Mouse (Mus musculus): Measurements from ENCODE around the gene Serpina9. TPM values are rescaled to one million over a fixed set of nuclear protein-coding genes. Genes with fewer than 3 reads are reported as not detected.
A peak's percentile ranks its signal among the peaks of the same experiment; 100 is the strongest.

Serpina9 gene
- 0.13 TPM in 1 of 2 replicates, not detected in the other for polyA plus RNA-seq (2012; rRNA removed)

GRCm38 (mm10) chr12:104013620-104014019 is at the start of gene Serpina9:
TSS of gene Serpina9 (minus strand) at chr12:104013755.
- 86% methylated on average over 6 of the region's 6 CpGs for WGBS
- no peaks in the 10 kb centered on the region for H3K36me3 ChIP-seq (ENCODE audit: control insufficient read depth, insufficient read depth, low read length)
- no peak within 1 kb of the TSS for H3K4me3 ChIP-seq (ENCODE audit: low read depth, low read length)
- no peak for TF ChIP-seq POLR2A (IDR thresholded peaks at IDR 0.05; ENCODE audit: low read depth, low read length)
- no peak for TF ChIP-seq CTCF (IDR thresholded peaks at IDR 0.05; ENCODE audit: extremely low read depth, insufficient read length, insufficient replicate concordance, low read depth, low read length)
- H3K27ac ChIP-seq (ENCODE audit: insufficient read depth, low read depth, low read length) = no peak within 1 kb of the TSS
- no peaks in the 10 kb centered on the region for H3K27me3 ChIP-seq (ENCODE audit: control insufficient read depth, insufficient read depth, low read length)
- peaks cover 2% of the 10 kb centered on the region; the same call in 1 of the 2 replicates for H3K4me1 ChIP-seq (ENCODE audit: control insufficient read depth, insufficient read depth, insufficient read length, low read length)

GRCm38 (mm10) chr12:104061862-104062261 is 48.3 kb upstream of the Serpina9 start:
- H3K27ac ChIP-seq (ENCODE audit: insufficient read depth, low read depth, low read length) = no peak overlapping the region
- no peaks in the 10 kb centered on the region for H3K36me3 ChIP-seq (ENCODE audit: control insufficient read depth, insufficient read depth, low read length)
- H3K27me3 ChIP-seq (ENCODE audit: control insufficient read depth, insufficient read depth, low read length) = no peaks in the 10 kb centered on the region
- no peaks in the 10 kb centered on the region for H3K4me1 ChIP-seq (ENCODE audit: control insufficient read depth, insufficient read depth, insufficient read length, low read length)
- no peak overlapping the region for H3K4me3 ChIP-seq (ENCODE audit: low read depth, low read length)
- 43% methylated on average over 2 of the region's 2 CpGs for WGBS
- TF ChIP-seq CTCF (IDR thresholded peaks at IDR 0.05; ENCODE audit: extremely low read depth, insufficient read length, insufficient replicate concordance, low read depth, low read length) (no peak), POLR2A (IDR thresholded peaks at IDR 0.05; ENCODE audit: low read depth, low read length) (no peak)

GRCm38 (mm10) chr12:104060126-104060525 is 46.6 kb upstream of the Serpina9 start:
- H3K27me3 ChIP-seq (ENCODE audit: control insufficient read depth, insufficient read depth, low read length) = no peaks in the 10 kb centered on the region
- no peak for TF ChIP-seq POLR2A (IDR thresholded peaks at IDR 0.05; ENCODE audit: low read depth, low read length)
- no peak for TF ChIP-seq CTCF (IDR thresholded peaks at IDR 0.05; ENCODE audit: extremely low read depth, insufficient read length, insufficient replicate concordance, low read depth, low read length)
- 75% methylated on average over 6 of the region's 6 CpGs for WGBS
- H3K4me1 ChIP-seq (ENCODE audit: control insufficient read depth, insufficient read depth, insufficient read length, low read length) = no peaks in the 10 kb centered on the region
- no peak overlapping the region for H3K4me3 ChIP-seq (ENCODE audit: low read depth, low read length)
- no peak overlapping the region for H3K27ac ChIP-seq (ENCODE audit: insufficient read depth, low read depth, low read length)
- no peaks in the 10 kb centered on the region for H3K36me3 ChIP-seq (ENCODE audit: control insufficient read depth, insufficient read depth, low read length)

- WGBS = 73% methylated on average over 7 of the region's 7 CpGs
- H3K4me3 ChIP-seq (ENCODE audit: low read depth, low read length) = no peak overlapping the region
- no peaks in the 10 kb centered on the region for H3K27me3 ChIP-seq (ENCODE audit: control insufficient read depth, insufficient read depth, low read length)
- H3K27ac ChIP-seq (ENCODE audit: insufficient read depth, low read depth, low read length) = peak overlapping the region; percentile 68
- no peaks in the 10 kb centered on the region for H3K36me3 ChIP-seq (ENCODE audit: control insufficient read depth, insufficient read depth, low read length)
- no peaks in the 10 kb centered on the region for H3K4me1 ChIP-seq (ENCODE audit: control insufficient read depth, insufficient read depth, insufficient read length, low read length)
- TF ChIP-seq POLR2A (IDR thresholded peaks at IDR 0.05; ENCODE audit: low read depth, low read length) = no peak
- no peak for TF ChIP-seq CTCF (IDR thresholded peaks at IDR 0.05; ENCODE audit: extremely low read depth, insufficient read length, insufficient replicate concordance, low read depth, low read length)
Measured at GRCm38 (mm10) chr12:104057531-104057930, 44.0 kb upstream of the Serpina9 start.

GRCm38 (mm10) chr12:104057050-104057449 is 43.5 kb upstream of the Serpina9 start:
- Histone ChIP-seq H3K27me3 (ENCODE audit: control insufficient read depth, insufficient read depth, low read length) (no peaks in the 10 kb centered on the region), H3K4me3 (ENCODE audit: low read depth, low read length) (no peak overlapping the region), H3K36me3 (ENCODE audit: control insufficient read depth, insufficient read depth, low read length) (no peaks in the 10 kb centered on the region), H3K27ac (ENCODE audit: insufficient read depth, low read depth, low read length) (peak overlapping the region; percentile 68), H3K4me1 (ENCODE audit: control insufficient read depth, insufficient read depth, insufficient read length, low read length) (no peaks in the 10 kb centered on the region)
- WGBS = 28% methylated on average over 4 of the region's 4 CpGs
- TF ChIP-seq CTCF (IDR thresholded peaks at IDR 0.05; ENCODE audit: extremely low read depth, insufficient read length, insufficient replicate concordance, low read depth, low read length) (no peak), POLR2A (IDR thresholded peaks at IDR 0.05; ENCODE audit: low read depth, low read length) (no peak)

GRCm38 (mm10) chr12:104055755-104056154 is 42.2 kb upstream of the Serpina9 start:
- Histone ChIP-seq H3K27ac (ENCODE audit: insufficient read depth, low read depth, low read length) (no peak overlapping the region), H3K36me3 (ENCODE audit: control insufficient read depth, insufficient read depth, low read length) (no peaks in the 10 kb centered on the region), H3K4me3 (ENCODE audit: low read depth, low read length) (no peak overlapping the region), H3K4me1 (ENCODE audit: control insufficient read depth, insufficient read depth, insufficient read length, low read length) (no peaks in the 10 kb centered on the region), H3K27me3 (ENCODE audit: control insufficient read depth, insufficient read depth, low read length) (no peaks in the 10 kb centered on the region)
- 66% methylated on average over 8 of the region's 8 CpGs for WGBS
- TF ChIP-seq POLR2A (IDR thresholded peaks at IDR 0.05; ENCODE audit: low read depth, low read length) (no peak), CTCF (IDR thresholded peaks at IDR 0.05; ENCODE audit: extremely low read depth, insufficient read length, insufficient replicate concordance, low read depth, low read length) (no peak)

DNA sequence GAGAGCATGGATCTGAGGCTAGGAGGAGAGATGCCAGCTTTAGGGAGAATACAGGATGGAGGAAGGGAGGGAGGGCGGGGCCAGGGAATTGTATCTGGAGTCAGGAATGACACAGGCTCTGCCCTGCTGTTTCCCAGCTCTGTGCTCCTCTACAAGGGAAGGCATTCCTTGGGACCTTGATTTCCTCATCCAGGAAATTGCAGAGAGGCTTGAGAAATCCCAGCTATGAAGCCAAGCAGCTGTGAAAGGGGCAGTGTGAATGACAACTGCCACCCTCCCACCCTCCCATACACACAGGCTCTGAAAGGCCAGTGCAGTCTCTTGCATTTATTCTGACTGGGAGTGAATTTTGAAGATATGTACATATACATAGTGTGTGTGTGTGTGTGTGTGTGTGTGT is 40.4 kb upstream of the Serpina9 start:
- H3K36me3 ChIP-seq (ENCODE audit: control insufficient read depth, insufficient read depth, low read length) = no peaks in the 10 kb centered on the region
- WGBS = 54% methylated on average over 1 of the region's 1 CpGs
- TF ChIP-seq CTCF (IDR thresholded peaks at IDR 0.05; ENCODE audit: extremely low read depth, insufficient read length, insufficient replicate concordance, low read depth, low read length) (no peak), POLR2A (IDR thresholded peaks at IDR 0.05; ENCODE audit: low read depth, low read length) (no peak)
- H3K27ac ChIP-seq (ENCODE audit: insufficient read depth, low read depth, low read length) = no peak overlapping the region
- no peaks in the 10 kb centered on the region for H3K27me3 ChIP-seq (ENCODE audit: control insufficient read depth, insufficient read depth, low read length)
- H3K4me1 ChIP-seq (ENCODE audit: control insufficient read depth, insufficient read depth, insufficient read length, low read length) = no peaks in the 10 kb centered on the region
- H3K4me3 ChIP-seq (ENCODE audit: low read depth, low read length) = no peak overlapping the region

All from small intestine, adult 2 months (tissue).